Mouse (Mus musculus) monocyte, adult 2 months (primary cell): Measurements from ENCODE around the gene Pxmp4.
A peak's percentile ranks its signal among the peaks of the same experiment; 100 is the strongest.

Experiments used
- DNase-seq, 2 experiments: peaks; one replicate each; pipeline ENCODE4 v3.0.0; 2022; ENCODE audit warnings: low spot score in 2 of 2, low read depth in 1 of 2

The Pxmp4 gene

GRCm38 (mm10) chr2:154574271-154574670, 29.2 kb downstream of the Pxmp4 start:
- no peak for DNase-seq

GRCm38 (mm10) chr2:154572996-154573395, 30.5 kb downstream of the Pxmp4 start:
- no peak for DNase-seq

- DNase-seq, result no peak
Observed at GRCm38 (mm10) chr2:154571976-154572375, 31.5 kb downstream of the Pxmp4 start.

GRCm38 (mm10) chr2:154571266-154571665, 32.2 kb downstream of the Pxmp4 start:
- no peak for DNase-seq

- DNase-seq, result no peak
Observed at GRCm38 (mm10) chr2:154570666-154571065, 32.8 kb downstream of the Pxmp4 start.

- DNase-seq, result peak; percentile 82 to 86
Observed at GRCm38 (mm10) chr2:154569836-154570286, 33.6 kb downstream of the Pxmp4 start, which contains the start of gene E2f1. E2f1 (minus strand) TSS chr2:154569892.

GRCm38 (mm10) chr2:154569071-154569748, 34.3 kb downstream of the Pxmp4 start:
- DNase-seq, result peak; percentile 53 to 65

GRCm38 (mm10) chr2:154568329-154569070, 35.0 kb downstream of the Pxmp4 start:
- DNase-seq, result no peak

- DNase-seq, result no peak
Observed at GRCm38 (mm10) chr2:154567766-154568165, 35.7 kb downstream of the Pxmp4 start.

GRCm38 (mm10) chr2:154566641-154567040, 36.9 kb downstream of the Pxmp4 start:
- no peak for DNase-seq

- no peak for DNase-seq
Observed at GRCm38 (mm10) chr2:154565562-154565961, 37.9 kb downstream of the Pxmp4 start.

- DNase-seq, result no peak
Observed at GRCm38 (mm10) chr2:154563612-154564170, 39.8 kb downstream of the Pxmp4 start.

GRCm38 (mm10) chr2:154558264-154559039, 45.1 kb downstream of the Pxmp4 start, which contains the start of gene Necab3:
Necab3 (minus strand) TSS chr2:154558890.
- DNase-seq, result no peak

- no peak for DNase-seq
Observed at GRCm38 (mm10) chr2:154557184-154557832, 46.2 kb downstream of the Pxmp4 start.

GRCm38 (mm10) chr2:154555235-154555634, 48.3 kb downstream of the Pxmp4 start:
- no peak for DNase-seq

- DNase-seq, result peak; percentile 29 to 48
Observed at GRCm38 (mm10) chr2:154552424-154552907, 51.0 kb downstream of the Pxmp4 start.

GRCm38 (mm10) chr2:154551927-154552326, 51.6 kb downstream of the Pxmp4 start:
- no peak for DNase-seq

- no peak for DNase-seq
Observed at GRCm38 (mm10) chr2:154551476-154551875, 52.0 kb downstream of the Pxmp4 start, which contains the start of gene Actl10. Actl10 (plus strand) TSS chr2:154551776.

GRCm38 (mm10) chr2:154550937-154551336, 52.6 kb downstream of the Pxmp4 start:
- no peak for DNase-seq

- no peak for DNase-seq
Observed at GRCm38 (mm10) chr2:154549886-154550189, 53.7 kb downstream of the Pxmp4 start.
